Mouse (Mus musculus) neural tube, postnatal 0 days (tissue): ENCODE measurements around the gene Copb1. TPM values are rescaled to one million over a fixed set of nuclear protein-coding genes. Genes with fewer than 3 reads are reported as not detected.

Source experiments
- polyA plus RNA-seq: library from polyadenylated mRNA; unstranded; fragments of >200 nt; fragmentation: Nextera tagmentation; extraction: Ambion mirVana; gene quantifications from 2 replicates; pipeline ENCODE4 v1.2.1, GENCODE M21; 2015

The Copb1 gene
- 62.9 and 65.6 TPM in 2 replicates for polyA plus RNA-seq

DNA sequence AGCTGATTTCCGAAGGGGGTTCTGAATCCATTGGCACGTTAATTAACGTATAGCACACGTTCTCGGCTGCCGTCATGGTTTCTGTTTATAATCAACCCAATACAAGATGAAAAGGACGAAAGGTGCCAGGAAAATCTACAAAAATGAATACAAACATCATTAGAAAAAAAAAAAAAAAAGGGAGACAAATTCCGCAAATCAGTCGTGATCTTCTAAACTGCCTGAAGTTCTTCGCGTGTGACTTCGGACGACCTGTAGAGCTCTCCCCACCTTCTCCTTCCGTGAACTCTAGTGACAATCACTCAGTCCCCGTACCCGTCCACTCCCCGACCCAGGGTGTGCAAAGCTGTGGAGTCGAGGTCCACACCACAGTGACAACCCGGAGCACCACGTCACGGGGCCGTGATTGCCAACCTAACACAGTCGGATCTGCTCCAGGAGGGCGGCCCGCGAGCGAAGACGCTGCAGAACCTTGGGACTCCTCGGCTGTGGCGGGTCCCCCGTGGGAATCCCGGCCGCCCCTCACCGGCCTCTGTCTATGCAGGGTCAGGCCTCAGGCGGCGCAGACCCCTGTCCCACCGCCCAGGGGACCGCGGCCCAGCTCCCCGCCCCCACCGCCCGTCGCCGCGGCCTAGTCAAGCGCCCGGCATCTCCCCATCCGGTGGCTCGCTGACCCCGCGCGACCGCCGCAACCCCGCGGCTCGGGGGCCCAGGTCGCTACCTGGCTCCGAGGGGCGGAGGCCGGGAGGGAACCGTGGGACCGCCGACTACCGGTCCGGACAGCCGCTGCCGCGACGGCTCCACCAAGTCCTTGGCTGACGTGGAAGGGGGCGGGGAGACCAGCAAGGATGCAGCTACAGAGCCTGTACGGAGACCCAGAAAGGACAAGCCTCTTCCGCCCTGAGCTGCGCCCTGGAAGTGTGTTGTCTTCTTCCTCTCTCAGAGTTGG, at the start of gene Copb1:
Gene Copb1 (minus strand): TSS at position 827 of the 949 bp plus-strand sequence.

DNA sequence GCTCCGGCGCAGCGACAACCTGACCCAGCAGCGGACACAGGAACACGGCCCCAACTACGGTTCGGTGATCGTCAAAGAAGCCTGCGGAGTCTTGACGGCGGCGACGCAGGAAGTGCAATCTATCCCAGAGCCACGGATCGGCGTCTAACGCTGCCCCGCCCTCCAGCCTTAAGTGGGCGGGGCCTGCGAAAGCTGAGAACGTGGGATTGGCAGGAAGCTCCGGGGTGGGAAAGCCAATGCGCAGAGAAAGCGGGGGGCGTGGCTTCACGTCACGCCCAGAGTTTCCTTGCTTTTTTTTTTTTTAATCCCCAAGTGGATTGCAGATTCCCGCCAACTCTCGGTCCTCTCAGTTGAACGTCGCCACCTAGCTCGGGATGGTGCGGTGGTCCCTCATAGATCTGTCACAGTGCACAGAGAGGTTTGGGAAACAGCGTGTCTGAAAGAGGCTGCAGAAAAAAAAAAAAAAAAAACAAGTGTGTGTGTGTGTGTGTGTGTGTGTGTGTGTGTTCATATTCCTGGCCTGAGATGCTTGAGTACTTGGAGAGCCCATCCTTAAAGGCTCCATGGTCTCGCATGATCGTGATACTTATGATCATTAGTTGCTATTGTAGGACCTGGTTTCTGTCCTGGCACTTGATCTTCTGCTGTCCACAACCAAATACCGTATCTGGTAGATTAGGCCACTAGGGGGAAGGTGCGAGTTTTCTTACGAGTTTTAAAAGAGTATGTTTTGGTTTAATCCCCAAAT, 21.7 kb upstream of the Copb1 start, which contains the start of gene Psma1:
Gene Psma1 (minus strand): TSS at position 114 of the 748 bp plus-strand sequence.

Other genes starting within 250 kb of the Copb1 start
- 17.9 and 21.5 TPM in 2 replicates for gene Rras2, start 136.9 kb downstream of the Copb1 start, polyA plus RNA-seq
- gene Psma1, start 21.4 kb upstream of the Copb1 start, polyA plus RNA-seq: 331 and 340 TPM in 2 replicates
- 3.5 and 3.9 TPM in 2 replicates for gene Pde3b, start 160.6 kb upstream of the Copb1 start, polyA plus RNA-seq